Mouse (Mus musculus): Measurements from ENCODE around the gene Wnt1.
"Not testable (repeated sequence)": the region's sequence is repeated elsewhere in the genome, so short reads cannot be mapped to it uniquely, and the experiment has no call there.

Wnt1 gene

DNA sequence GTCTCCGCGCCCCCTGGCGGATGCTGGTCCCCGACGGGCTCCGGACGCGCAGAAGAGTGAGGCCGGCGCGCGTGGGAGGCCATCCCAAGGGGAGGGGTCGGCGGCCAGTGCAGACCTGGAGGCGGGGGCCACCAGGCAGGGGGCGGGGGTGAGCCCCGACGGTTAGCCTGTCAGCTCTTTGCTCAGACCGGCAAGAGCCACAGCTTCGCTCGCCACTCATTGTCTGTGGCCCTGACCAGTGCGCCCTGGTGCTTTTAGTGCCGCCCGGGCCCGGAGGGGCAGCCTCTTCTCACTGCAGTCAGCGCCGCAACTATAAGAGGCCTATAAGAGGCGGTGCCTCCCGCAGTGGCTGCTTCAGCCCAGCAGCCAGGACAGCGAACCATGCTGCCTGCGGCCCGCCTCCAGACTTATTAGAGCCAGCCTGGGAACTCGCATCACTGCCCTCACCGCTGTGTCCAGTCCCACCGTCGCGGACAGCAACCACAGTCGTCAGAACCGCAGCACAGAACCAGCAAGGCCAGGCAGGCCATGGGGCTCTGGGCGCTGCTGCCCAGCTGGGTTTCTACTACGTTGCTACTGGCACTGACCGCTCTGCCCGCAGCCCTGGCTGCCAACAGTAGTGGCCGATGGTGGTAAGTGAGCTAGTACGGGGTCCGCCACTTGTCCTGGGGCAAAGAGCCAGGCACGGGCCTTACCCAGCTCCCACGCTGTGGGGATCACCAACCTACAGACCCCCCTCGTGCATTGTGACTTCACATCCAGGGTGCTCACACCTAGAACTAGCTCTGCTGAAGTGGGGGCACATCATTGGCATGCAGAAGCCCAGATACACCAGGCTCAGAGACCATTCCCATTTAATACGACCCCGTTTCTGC, at the start of gene Wnt1:
Gene Wnt1, plus strand, starts transcription at position 197 of the 875 bp plus-strand sequence.
- peak in 1 of 2 experiments; percentile 37 for DNase-seq

DNA sequence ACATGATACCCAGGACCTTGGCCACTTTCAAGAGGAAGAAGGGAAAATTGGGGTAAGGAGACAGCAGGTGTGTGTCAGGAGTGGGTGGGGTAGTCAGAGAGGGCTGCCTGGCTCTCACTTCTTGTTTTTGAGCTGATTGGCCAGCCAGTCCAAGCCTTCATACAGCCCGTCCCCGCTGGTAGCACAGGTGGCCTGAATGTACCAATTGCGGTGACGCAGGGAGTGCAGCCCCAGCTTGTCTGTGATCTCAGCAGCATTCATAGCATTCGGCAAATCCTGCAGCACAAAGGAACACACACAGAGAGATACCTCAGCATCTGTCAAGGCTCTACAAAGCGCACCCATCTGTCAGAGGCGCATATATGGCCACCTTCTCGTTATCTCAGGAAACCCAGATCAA, 49.4 kb upstream of the Wnt1 start:
- no peak for DNase-seq

DNA sequence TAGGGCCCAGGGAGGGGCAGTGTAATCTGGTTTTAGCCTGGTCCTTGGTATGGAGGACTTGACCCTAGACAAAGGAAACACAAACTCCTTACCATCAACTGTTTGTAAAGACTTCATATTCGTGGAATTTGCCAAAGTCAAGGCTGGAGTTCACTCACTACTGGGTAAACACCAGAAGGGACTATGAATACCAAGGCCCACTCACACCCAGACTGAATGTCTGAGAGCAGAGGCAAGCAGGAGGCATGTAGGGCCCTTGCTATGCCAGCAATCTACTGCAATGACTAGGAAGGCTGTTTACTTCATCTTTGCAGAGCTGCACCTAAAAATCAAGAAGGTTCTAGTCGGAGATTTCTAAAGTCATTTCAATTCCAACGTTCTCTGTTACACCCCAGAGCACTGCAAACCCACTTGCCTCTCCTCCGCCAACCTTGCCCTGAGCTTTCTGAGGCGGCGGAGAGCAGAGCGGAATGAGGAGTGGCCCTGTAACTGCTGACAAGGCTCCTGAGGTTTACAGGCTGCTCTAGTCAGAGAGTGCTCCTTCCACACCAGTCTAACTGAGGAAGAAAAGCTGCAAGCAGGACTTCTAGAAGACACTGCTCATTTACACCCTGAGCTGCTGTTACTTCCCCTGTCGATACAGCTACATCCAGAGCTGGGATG, 46.8 kb upstream of the Wnt1 start:
- no peak for DNase-seq

DNA sequence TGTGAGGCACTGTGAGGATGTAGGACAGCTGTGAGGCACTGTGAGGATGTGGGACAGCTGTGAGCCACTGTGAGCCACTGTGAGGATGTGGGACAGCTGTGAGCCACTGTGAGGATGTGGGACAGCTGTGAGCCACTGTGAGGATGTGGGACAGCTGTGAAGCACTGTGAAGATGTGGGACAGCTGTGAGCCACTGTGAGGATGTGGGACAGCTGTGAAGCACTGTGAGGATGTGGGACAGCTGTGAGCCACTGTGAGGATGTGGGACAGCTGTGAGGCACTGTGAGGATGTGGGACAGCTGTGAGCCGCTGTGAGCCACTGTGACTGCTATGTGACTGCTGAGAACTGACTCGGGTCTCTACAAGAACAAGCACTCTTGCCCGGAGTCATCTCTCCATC, 45.8 kb upstream of the Wnt1 start:
- not testable (repeated sequence) for DNase-seq

DNA sequence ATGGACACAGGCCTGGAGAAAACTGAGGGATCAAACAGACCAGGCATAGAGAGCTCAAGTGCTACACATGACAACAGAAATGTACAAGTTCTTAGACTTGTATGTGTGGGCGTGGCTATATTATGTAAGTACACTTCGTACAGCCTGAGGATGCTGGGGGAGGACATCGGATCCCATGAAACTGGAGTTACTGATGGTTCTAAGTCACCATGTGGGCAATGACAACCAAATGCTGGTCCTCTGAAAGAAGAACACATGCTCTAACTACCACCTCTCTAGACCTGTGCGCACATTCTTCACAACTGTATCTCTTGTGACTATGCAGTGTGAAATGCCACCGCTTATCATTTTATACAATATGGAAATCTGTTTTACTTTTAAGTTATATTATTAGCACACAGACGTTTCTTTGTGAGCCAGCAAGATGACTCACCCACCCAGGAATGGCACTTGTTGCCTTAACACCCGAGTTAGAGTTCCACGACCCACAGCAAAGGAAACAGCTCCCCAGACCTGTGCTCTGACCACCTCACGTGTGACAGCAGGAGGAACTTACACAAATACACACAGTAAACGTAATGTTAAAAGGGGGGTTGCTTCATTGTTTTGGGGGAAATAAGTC, 43.2 kb upstream of the Wnt1 start:
- no peak for DNase-seq

DNA sequence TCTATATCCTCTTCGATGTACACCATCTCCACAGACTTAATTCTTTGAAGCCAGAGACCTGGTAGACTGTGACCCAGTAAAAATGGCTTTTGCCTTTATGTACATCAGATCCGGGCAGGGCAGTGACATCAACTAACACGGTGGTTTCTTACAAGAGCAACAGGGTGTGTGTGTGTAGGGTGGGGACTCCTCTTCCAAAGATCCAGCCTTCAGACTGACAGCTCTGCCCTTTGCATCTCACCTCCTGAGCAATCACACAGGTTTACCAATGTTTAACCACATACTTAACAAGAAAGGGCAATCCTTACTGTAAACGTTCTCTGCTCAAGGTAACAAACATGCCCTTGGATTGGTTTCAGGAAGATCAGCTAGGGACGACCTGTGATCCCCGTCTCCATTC, 42.4 kb upstream of the Wnt1 start:
- DNase-seq, result no peak

DNA sequence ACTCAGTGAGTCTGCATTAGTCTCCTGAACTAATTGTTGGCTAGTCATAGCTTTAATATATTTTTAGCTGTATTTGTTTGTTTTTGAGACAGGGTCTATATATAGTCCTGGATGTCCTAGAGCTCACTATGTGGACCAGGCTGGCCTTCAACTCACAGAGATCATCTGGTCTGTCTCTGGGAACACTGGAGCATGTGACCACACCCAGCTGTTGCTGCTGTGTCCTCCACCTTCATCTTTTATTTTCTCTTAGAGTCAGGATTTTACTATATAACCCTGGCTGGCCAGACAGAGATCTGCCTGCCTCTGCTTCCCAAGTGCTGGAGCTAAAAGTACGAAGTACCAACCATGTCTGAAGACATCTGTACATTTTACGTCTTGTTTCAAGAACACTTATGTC, 40.6 kb upstream of the Wnt1 start:
- no peak for DNase-seq

DNA sequence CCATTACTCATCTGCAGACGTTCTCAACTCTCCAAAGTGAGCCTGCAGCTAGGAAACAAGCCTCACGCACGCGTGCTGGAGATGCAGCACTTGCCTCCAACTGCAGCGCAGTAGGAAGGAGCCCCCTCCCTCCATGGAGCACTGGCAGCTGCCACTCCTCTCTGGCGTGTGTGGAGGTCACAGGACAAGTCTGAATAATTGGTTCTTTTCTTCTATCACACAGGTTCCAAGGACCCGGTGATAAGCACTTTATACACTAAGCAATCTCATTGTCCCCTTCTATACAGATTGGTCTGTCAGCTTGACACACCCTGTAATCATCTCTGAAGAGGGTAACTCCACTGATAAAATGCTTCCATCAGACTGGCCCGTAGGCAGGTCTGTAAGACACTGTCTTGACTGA, 36.6 kb upstream of the Wnt1 start:
- DNase-seq, result no peak

DNA sequence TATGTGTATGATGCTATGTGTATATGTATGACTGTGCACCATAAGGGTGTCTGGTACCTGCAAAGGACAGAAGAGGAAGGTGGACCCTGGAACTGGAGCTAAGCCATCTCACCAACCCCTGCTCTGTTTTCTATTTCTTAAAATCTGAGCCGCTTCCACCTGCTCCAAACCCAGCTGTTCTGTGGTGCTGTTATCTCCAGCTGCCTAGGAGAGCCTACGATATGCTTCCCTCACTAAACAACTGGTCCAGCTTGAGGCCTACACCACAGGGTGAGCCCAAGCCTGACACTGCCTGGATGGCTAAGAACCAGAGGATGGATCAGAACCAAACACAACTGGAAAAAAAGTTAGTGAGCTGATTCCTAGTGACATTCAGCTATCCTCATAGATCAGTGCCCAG, 35.5 kb upstream of the Wnt1 start:
- no peak for DNase-seq

DNA sequence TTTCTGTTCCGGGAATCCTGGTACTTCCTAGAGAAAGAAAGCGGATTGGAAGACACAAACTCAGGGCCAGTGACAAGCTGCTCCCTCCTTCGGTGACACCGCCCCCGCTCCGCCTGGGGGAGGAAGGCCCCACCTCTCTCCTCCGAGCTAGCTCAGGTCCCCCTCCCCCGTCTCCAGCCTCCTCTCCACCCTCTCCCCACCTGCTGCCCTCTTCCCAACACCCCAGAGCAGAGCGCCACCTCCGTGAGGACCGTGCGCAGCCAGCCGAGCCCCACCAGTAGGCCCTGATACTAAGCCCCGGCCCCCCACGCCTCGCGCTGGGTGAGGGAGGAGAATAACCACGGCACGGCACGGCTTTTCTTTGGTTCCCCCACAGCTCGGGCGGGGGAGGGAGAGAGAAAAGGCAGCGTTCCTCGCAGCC, 27.4 kb upstream of the Wnt1 start:
- peak; percentile 72 to 85 for DNase-seq

DNA sequence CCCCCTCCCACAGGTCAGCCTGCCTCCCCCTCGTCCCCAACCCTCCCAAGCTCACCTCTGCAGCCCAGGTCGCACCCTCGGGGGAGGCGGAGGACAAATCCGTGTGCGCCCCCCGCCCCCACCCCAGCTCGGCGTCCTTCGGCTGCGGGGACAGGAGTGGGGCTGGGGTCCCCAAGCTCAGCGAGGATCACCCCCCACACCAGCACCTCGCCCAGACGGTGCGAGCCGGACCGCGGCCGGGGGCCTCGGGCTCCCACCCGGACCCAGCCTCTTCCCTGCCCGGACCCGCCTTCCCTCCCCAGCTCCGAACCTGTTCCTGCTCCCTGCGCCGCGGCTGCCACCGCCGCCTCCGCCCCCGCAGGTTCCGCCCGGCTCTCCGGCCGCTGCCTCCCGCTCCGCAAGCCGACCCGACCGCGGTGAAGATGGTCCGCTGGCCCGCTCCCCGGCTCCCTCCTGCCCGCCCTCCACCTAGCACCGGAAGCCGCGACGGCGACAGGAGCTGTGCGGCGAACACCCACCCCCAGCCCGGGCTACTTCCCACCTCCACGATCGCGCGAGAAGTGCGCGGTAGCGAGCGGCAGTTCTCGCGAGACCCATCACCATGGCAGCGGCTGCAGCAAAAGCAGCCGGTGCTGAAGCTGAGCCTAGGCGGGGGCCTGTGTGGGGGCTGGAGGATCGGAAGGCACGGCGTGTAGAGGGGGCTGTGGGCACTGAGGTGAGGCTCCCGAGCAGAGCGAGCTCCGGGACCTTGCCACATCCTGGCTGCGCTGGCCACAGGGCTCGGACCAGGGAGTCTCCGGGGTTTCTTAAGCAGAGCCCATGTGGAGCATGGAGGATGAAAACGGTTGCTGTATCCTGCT, 26.8 kb upstream of the Wnt1 start, which contains the start of gene Arf3:
Gene Arf3, minus strand, starts transcription at position 545 of the 860 bp plus-strand sequence.
- DNase-seq, result peak; percentile 94 to 95

DNA sequence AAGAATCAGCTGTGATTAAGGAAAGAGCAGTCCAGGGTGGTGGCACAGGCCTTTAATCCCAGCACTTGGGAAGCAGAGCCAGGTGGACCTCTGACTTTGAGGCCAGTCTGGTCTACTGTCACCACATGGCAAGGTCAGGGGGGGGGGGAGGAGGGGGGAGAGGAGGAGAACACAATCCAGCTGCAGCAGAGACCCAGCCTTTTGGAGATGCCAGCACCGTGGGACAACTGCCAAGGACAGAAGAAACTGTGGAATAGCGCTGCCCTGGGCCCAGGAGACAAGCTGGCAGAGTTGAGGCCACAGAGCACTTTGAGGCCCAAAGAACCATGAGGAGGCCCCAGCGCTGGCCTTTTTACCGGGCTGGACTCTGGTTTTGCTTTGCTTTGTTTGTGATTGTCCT, 23.7 kb upstream of the Wnt1 start:
- DNase-seq, result no peak

DNA sequence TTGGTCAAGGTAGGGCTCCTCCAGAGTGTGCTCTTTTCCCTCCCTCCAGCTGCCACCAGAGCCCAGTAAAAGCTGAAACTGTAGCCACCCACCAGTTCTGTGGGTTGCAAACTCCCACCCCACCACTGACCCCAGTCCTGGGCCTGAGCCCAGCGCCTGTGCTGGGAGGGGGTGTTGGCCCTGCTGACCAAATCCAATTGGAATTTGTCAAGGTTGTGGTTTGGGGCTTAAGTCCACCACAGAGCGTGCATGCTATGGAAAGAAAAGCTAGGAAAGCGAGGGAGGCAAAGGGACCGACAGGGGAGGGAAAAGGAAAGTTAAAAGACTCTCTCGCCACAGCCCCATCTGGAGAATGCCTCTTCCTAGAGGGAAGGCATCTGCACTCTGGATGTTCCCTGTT, 21.4 kb upstream of the Wnt1 start:
- DNase-seq, result no peak

DNA sequence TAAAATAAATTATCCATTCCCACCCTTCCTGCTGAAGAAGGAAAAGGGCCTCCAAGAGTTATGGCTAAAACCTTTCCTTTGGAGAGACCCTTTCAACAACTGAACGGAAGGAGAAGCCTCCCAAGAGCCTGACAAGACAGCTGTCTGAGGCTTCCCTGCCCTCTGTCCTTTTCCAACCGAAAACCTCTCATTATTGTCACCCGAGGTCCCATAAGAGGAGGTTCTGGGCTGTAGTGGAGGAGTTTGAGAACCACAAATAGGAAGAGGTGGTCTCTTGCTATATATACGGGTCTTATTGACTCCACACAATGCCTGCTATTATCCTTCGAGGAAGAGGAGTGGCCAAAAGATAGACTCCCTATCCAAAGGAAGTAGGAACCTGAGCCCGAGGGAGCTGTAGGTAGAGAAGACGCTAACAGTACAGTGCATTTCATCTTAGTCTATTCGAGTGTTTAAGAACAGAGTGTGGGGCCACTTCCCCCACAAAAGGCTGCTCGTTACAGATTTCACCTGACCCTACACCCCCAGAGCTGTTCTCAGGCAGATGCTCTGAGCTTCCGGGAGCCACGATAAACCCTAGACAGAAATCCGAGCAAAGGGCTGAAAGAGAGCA, 17.7 kb upstream of the Wnt1 start:
- DNase-seq, result no peak

DNA sequence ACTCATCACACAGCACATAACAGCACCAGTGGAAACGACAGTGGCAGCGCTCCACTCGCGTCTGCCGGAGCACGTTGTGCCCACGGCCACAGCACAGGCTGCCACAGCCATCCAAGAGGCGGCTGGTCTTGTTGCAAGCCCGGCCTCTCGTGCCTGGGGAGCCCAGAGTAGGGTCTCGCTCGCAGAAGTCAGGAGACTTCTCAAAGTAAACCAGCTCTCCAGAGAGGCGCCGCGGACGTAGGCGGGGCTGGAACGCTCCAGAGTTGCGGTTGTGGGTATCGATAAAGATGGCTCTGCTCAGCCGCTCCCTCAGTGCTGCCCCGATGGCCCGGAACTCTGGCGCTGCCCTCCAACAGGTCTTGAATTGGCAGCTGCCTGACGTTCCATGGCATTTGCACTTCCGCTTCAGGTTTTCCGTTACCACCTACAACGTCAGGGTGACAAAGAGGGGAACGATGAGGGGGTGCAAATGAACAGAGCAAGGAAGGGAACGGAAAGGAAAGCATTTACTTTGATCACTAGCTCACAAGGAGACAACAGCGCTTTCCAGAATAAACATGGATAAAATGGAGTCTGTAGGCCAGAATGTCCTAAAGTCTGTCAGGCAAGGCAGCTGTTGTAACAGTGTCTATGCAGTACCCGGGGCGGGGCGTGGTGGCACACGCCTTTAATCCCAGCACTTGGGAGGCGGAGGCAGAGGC, 17.0 kb upstream of the Wnt1 start:
- DNase-seq, result no peak

DNA sequence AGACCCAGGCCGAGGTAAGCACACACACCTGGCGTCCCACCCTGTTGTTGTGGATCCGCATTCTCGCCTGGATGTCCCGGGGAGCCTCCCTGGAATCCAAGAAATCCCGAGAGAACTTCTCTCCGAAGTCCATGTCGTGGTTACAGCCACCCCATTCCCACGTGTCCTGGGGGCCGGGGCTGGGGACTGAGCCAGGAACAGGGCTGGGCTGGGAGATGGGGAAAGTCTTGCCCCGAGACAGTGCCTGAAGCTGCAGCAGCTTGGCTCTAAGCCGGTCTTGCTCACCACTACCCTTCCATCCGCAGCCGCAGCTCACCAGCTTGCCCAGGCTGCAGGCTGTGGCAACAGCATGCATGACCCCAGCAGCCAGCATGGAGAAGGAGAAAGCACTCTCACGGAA, 15.6 kb upstream of the Wnt1 start:
- no peak for DNase-seq

DNA sequence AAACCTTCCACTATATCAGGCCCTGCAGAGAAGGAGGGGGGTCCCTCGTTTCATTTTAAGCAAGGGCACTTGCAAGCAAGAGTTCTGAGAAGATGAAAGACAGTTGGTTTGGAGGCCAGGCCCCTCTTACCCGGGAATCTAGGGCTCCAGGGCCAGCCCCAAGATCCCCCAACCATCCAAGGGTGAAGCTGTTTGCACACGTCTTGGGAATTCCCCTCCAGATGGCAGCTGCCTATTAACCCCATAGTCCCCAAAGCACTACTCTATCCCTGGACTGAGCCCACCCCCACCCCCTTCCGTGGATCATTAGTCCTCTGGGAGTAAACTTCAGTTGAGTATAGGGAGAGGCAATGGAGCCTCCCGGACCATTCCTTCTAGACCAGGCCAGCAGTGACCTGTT, 14.1 kb upstream of the Wnt1 start:
- DNase-seq, result no peak

DNA sequence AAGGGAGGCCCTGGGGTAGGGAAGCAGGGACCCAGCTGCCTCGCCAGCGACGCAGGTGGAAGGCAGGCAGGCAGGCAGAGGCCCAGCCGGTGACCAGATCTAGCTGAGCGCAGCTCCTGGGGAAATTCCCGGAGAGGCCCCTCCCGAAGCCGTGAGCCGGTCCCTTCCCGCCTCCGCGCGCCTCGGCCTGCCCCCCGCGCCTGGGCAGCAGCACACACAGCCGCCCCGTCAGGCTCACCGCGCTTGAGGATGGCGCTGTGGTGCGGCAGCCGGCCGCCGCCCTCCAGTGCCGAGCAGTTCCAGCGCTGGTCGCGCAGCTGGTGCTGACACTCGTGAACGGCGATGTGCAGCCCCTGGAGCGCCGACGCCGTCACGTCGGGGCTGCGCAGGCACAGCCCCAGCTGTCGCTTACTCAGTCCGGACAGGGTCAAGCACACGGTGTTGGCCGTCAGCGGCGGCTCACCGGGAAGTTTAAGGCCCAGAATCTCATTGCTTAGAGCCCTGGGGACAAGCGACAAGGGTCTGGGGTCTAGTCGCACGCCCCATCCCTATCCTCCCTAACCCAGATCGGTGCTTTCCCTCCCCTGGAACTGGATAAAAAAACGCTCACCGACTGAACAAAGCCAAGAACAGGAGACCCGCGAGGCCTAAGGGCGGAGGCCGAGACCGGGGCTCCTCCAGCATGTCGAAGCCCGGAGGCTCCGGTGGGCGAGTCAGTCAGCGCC, 13.2 kb upstream of the Wnt1 start:
- DNase-seq, result no peak

DNA sequence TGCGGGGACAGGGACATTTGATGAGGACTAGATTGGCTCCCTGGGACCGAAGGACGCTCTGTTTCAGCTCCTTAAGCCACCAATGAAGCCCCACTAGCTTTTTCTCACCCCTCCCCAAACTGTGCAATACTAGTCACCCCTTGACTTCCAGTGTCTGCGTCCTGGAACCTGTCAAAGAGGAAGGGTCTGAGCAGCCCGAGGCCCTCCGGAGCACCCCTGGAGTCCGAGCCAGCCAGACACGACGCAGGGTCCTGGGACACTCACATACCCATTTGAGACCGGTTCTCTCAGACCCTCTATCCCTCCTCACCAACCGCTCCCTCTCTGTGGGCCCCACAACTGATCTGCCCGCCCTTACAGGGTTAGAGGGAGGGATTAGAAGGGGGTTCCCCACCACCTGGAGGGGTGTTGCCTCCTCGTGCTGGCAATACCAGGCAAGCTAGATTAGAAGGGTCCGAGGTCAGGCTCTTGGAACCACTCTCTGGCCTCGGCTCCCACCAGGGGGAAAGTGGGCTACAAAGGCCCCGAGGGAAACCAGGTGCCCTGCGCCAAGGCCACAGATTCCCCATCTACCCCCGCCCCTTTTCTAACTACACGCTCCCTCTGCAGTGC, 12.5 kb upstream of the Wnt1 start:
- no peak for DNase-seq

DNA sequence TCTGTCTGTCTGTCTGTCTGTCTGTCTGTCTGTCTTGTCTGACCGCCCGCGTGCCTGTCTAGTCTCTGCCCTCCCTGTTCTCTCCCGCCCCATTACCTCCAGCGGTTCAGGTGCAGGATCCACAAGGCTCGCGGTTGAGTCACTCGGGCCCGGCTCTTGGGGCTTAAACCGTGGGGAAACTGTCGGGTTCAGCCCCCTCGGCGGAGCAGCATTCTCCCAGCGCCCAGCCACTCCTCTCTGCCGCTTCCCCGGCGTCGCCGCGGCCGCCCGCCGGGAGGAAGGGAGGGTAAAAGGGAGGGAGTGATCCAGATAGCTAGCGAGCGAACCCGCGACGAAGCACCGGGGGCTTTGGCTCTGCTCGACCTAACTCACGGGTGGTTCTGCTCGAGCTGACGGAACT, 11.9 kb upstream of the Wnt1 start, which contains the start of gene Wnt10b:
Gene Wnt10b, minus strand, starts transcription at position 389 of the 400 bp plus-strand sequence.
- no peak for DNase-seq
